Mouse (Mus musculus): ENCODE data around the gene Olfr985. TPM values are rescaled to one million over a fixed set of nuclear protein-coding genes. Genes with fewer than 3 reads are reported as not detected.

The Olfr985 gene
- polyA plus RNA-seq (2016; fragmentation: Nextera tagmentation; extraction: Ambion mirVana), result not detected in 2 replicates

DNA sequence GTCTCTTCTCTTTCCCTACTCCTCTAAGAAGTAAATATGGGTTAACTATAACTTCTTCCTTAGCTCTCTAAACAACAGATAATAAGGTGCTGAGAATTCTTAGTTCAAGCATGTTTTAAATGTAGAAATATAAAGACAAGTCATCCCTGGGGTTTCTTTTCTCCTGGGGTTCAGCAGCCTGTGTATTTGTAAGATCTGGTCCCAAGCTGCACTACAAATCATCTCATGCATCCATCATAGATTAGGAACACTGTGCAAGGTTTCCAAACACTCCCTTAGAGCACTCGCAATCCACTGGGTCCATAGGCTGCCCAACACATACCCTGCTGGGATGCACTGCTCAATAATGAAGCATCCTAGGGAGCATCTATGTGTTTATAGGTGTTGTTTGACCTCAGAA lies at the start of gene Olfr985:
TSS of gene Olfr985 (minus strand) at position 101 of the 400 bp plus-strand sequence.
- Histone ChIP-seq H3K27ac (replicated peaks) (no peak within 1 kb of the TSS), H3K27me3 (replicated peaks; ENCODE audit: low read depth, poor library complexity, severe bottlenecking) (no peaks in the 10 kb centered on the region), H3K4me3 (no peak within 1 kb of the TSS), H3K9me3 (no peaks in the 10 kb centered on the region), H3K4me1 (no peaks in the 10 kb centered on the region), H3K36me3 (replicated peaks) (no peaks in the 10 kb centered on the region)
- WGBS, result 89% methylated on average over 1 of the region's 1 CpGs
- no peak for DNase-seq (ENCODE audit: low spot score)

DNA sequence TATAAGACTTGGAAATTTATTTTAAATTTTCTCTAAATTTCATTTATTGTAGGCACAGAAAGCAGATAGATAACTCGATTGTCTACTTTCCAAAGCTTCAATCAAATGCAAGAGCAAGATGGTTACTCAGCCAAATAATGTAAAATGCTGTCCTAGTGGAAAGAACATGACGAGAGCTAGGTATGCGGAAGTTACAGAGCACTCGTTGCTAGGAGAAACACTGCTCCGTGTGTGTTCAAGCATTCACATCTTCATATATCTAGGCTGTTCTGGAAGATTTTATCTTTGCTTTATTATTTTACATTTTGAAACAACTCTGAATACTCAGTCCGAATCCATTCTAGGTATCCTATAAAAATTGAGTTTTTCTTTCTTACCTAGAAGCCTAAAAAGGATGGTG lies 47.0 kb upstream of the Olfr985 start:
- WGBS, result 89% methylated on average over 6 of the region's 6 CpGs

DNA sequence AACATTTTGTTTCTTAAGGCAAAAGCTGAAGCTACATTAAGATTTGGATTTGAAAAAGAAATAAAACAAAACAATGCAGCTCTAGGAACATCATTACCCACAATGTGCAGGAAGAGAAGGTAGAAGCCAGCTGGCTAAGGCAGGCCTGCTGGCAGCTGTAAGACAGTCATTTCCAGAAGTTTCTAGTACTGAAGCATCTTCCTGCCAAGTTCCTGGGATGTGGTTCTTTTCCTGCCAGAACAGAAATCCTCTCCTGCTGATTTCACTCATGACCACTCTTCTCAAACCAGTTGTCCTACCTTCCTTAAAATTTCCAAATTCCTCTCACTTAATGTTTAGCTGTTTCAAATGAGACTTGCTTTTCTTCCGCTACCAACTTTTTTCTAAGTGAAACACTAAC lies 36.5 kb upstream of the Olfr985 start:
- DNase-seq (ENCODE audit: low spot score), result no peak
- H3K4me3 ChIP-seq, result no peak overlapping the region
- no peaks in the 10 kb centered on the region for H3K36me3 ChIP-seq (replicated peaks)
- 91% methylated on average over 1 of the region's 1 CpGs for WGBS
- H3K27ac ChIP-seq (replicated peaks), result no peak overlapping the region
- H3K4me1 ChIP-seq, result no peaks in the 10 kb centered on the region
- no peaks in the 10 kb centered on the region for H3K9me3 ChIP-seq
- no peaks in the 10 kb centered on the region for H3K27me3 ChIP-seq (replicated peaks; ENCODE audit: low read depth, poor library complexity, severe bottlenecking)

More for the DNA sequence above, 47.0 kb upstream of the Olfr985 start:
- Histone ChIP-seq H3K27me3 (replicated peaks; ENCODE audit: low read depth, poor library complexity, severe bottlenecking) (no peaks in the 10 kb centered on the region), H3K36me3 (replicated peaks) (no peaks in the 10 kb centered on the region), H3K27ac (replicated peaks) (no peak overlapping the region), H3K4me1 (no peaks in the 10 kb centered on the region), H3K9me3 (no peaks in the 10 kb centered on the region), H3K4me3 (no peak overlapping the region)
- no peak for DNase-seq (ENCODE audit: low spot score)

DNA sequence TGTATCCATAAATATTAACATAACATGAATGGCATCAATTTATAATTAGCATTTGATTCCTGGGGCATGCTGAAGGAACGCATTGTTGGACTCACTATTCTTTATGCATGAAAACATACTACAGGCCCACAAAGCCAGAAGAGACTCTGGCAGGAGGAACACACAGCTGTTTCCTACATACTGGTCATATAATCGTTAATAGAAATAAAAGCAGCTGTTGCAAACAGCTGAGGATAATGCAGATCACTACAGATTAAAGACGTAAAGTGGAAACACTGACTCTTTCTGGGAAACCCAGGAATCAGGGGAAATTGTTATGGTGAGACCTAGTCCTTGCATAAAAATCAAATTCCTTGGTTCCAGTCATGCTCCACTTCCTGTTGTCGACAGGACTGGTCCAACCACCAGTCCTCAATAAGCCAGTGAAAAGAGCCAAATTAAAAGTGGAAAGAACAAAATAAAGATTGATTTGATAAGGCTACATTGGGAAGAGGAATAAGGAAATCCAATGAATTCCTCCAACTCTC lies 25.2 kb upstream of the Olfr985 start:
- no peak for DNase-seq (ENCODE audit: low spot score)
- H3K9me3 ChIP-seq, result no peaks in the 10 kb centered on the region
- no peaks in the 10 kb centered on the region for H3K36me3 ChIP-seq (replicated peaks)
- WGBS, result 78% methylated on average over 4 of the region's 4 CpGs
- H3K4me3 ChIP-seq, result no peak overlapping the region
- H3K27me3 ChIP-seq (replicated peaks; ENCODE audit: low read depth, poor library complexity, severe bottlenecking), result no peaks in the 10 kb centered on the region
- no peaks in the 10 kb centered on the region for H3K4me1 ChIP-seq
- no peak overlapping the region for H3K27ac ChIP-seq (replicated peaks)

DNA sequence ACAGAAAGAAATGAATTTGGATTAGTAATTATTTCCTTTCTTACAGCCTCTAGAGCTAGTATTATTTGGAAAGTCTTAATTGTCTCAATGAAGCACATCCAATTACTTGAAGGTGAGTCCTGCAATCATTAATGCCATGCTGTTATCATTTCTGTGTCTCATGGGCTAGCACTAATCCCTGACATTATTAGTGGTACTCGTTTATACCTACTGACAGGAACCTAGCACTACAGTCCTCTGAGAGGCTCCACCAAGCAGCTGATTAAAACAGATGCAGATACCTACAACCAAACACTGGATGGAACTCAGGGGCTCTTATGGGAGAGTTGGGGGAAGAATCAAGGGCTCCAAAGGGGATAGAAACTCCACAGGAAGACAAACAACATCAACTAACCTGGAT lies 11.6 kb upstream of the Olfr985 start:
- 61% methylated on average over 1 of the region's 1 CpGs for WGBS
- H3K27me3 ChIP-seq (replicated peaks; ENCODE audit: low read depth, poor library complexity, severe bottlenecking), result no peaks in the 10 kb centered on the region
- no peaks in the 10 kb centered on the region for H3K36me3 ChIP-seq (replicated peaks)
- no peak for DNase-seq (ENCODE audit: low spot score)
- no peak overlapping the region for H3K4me3 ChIP-seq
- H3K27ac ChIP-seq (replicated peaks), result no peak overlapping the region
- no peaks in the 10 kb centered on the region for H3K4me1 ChIP-seq
- H3K9me3 ChIP-seq, result no peaks in the 10 kb centered on the region

DNA sequence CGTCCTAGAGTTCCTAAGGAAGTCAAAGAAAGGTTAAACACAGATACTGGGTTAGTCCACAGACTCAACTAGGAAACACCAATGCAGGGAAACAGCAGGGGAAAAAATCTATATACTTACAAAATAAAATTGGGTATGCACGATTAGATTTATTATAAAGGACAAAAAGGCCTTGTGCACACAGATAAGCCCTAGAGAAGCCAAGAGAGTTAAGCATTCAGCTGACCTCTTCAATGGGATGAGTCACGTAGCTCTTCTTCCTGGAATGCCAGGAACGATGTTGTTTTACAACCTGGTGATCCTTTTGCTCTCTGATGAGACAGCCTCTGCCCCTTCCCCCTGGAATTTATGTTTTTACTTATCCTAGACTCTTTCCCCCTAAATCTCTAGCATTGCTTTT lies 9.5 kb upstream of the Olfr985 start:
- 70% methylated on average over 4 of the region's 4 CpGs for WGBS

DNA sequence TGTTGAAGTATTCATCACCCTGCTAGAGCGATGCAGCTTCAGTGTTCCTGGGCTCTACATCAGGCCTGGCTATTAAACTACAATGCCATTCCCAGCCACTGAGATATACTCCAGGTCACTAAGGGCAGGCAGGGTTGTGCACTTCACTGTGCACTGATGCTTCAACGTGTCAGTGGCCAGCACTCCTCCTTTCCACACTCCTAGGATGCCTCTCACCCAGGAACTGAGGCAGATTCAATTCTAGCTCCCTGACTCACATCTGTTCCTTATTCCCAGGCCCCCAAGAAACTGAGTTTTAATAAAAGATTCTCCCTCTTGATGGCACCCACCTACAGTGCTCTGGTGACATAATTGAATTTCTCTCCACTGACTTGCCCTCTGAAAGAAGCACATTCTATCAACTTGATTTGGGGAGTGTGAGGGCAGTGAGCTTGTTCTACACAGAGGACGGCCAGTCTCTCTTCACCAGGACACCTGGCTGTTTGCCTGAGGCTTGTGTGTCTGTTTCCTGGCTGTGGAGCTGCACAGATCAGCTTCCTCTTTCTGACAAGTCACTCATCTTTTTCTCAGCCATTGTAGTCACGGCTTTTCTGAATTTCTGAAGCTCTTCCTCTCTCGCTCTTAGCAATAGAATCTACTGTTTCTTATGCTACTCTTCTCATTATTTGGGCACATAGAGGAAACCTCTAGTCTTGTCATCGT lies 7.2 kb upstream of the Olfr985 start:
- Histone ChIP-seq H3K9me3 (no peaks in the 10 kb centered on the region), H3K36me3 (replicated peaks) (no peaks in the 10 kb centered on the region), H3K27ac (replicated peaks) (no peak overlapping the region), H3K27me3 (replicated peaks; ENCODE audit: low read depth, poor library complexity, severe bottlenecking) (no peaks in the 10 kb centered on the region), H3K4me3 (no peak overlapping the region), H3K4me1 (no peaks in the 10 kb centered on the region)
- 84% methylated on average over 6 of the region's 6 CpGs for WGBS
- no peak for DNase-seq (ENCODE audit: low spot score)

More for the DNA sequence above, 9.5 kb upstream of the Olfr985 start:
- H3K36me3 ChIP-seq (replicated peaks), result no peaks in the 10 kb centered on the region
- H3K4me3 ChIP-seq, result no peak overlapping the region
- no peak overlapping the region for H3K27ac ChIP-seq (replicated peaks)
- no peaks in the 10 kb centered on the region for H3K4me1 ChIP-seq
- H3K9me3 ChIP-seq, result no peaks in the 10 kb centered on the region
- no peak for DNase-seq (ENCODE audit: low spot score)
- no peaks in the 10 kb centered on the region for H3K27me3 ChIP-seq (replicated peaks; ENCODE audit: low read depth, poor library complexity, severe bottlenecking)

DNA sequence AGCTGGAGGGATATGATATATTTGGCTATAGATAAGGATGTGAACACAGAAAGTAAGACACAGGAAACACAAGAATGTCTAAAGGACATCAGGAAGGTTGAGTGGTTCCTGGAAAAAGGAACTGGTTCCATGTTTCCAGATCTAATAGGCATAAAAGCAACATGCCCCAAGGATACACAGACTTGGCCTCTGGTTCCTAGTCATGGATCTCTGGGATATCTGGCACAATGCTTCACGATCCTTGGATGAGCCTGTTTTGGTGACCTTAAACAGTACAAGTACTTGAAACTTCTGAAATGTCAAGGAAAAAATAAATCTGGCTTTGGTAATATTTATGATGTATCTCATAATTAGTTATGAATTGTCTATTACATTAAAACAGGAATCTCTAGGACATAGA lies 572 bp upstream of the Olfr985 start:
- H3K27me3 ChIP-seq (replicated peaks; ENCODE audit: low read depth, poor library complexity, severe bottlenecking), result no peaks in the 10 kb centered on the region
- WGBS, result 94% methylated on average over 1 of the region's 1 CpGs

DNA sequence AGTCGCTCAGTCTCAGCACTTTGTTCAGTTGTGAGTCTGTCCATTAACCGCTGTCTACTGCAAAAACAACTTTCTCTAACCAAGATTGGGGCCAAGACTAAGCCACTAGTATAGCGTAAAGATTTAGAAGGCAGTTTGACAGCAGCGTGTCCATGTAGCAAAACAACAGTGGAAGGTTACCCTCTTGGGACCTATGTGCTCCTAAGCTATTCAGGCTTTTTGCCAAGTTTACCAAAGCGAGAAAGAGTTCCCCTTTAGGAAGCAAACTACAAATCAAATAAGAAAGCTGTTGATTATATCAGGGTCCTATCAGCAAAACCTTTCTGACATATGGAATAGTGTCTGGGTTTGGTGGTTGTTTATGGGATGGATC lies 12.7 kb downstream of the Olfr985 start:
- Histone ChIP-seq H3K4me1 (peaks cover 3% of the 10 kb centered on the region; the same call in 1 of the 2 replicates), H3K9me3 (no peaks in the 10 kb centered on the region), H3K36me3 (replicated peaks) (no peaks in the 10 kb centered on the region), H3K27me3 (replicated peaks; ENCODE audit: low read depth, poor library complexity, severe bottlenecking) (no peaks in the 10 kb centered on the region), H3K4me3 (no peak overlapping the region), H3K27ac (replicated peaks) (no peak overlapping the region)
- 87% methylated on average over 5 of the region's 5 CpGs for WGBS
- no peak for DNase-seq (ENCODE audit: low spot score)

More for the DNA sequence above, 572 bp upstream of the Olfr985 start:
- H3K4me3 ChIP-seq, result no peak overlapping the region
- no peaks in the 10 kb centered on the region for H3K36me3 ChIP-seq (replicated peaks)
- no peaks in the 10 kb centered on the region for H3K4me1 ChIP-seq
- H3K9me3 ChIP-seq, result no peaks in the 10 kb centered on the region
- H3K27ac ChIP-seq (replicated peaks), result no peak overlapping the region
- no peak for DNase-seq (ENCODE audit: low spot score)

DNA sequence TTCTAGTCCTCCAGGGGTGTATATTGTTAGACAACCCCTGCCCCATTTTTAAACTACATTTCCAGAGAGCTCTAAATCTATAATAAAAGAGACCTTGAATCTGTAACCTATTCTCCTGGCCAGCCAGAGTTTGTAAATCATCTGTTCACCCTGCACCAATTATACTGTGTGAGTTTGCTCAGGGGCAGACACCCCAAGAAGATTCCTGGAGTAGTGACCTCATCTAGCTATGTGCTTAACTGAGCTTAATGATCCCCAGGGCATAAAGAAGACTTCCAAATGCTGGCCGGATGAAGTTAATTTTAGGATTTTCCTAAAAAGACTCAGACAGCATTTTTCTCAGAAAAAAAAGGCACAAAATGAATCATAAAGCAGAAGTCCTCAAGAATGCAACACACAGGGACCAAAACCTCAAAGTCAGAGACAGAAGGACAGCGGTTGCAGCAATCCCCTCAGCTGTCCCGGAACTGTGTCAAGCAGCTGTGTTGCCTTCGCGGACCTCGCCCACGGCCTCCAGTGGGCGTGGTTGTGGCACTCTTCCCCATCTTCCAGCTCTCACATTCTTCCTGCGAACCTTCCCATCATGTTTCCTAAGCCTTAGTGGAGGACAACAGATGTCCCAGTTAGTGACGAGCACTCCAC lies 13.2 kb downstream of the Olfr985 start:
- Histone ChIP-seq H3K9me3 (no peaks in the 10 kb centered on the region), H3K4me1 (peaks cover 3% of the 10 kb centered on the region; the same call in 1 of the 2 replicates), H3K27me3 (replicated peaks; ENCODE audit: low read depth, poor library complexity, severe bottlenecking) (no peaks in the 10 kb centered on the region), H3K27ac (replicated peaks) (no peak overlapping the region), H3K36me3 (replicated peaks) (no peaks in the 10 kb centered on the region), H3K4me3 (no peak overlapping the region)
- WGBS, result 63% methylated on average over 10 of the region's 10 CpGs
- no peak for DNase-seq (ENCODE audit: low spot score)

DNA sequence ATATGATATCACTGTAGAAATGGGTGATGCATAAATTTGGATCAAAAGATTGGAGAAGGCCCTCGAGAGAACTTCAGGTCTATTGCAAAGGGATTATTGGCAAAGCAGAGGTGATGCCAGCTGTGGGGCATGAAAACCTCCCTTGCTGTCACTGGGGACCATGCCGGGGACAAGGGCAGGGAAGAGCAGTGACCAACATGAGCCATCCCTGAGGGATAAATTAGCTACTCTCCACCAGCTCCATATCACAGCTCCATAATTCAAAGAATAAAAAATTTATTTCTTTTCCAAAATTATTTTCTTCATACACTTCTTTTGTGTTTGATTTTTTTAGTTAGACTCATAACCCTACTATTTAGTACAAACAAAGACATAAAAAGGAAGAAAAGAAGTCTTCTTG lies 15.9 kb downstream of the Olfr985 start, which contains the start of gene Olfr984:
TSS of gene Olfr984 (minus strand) at position 101 of the 400 bp plus-strand sequence.
- peaks cover 3% of the 10 kb centered on the region; the same call in 1 of the 2 replicates for H3K4me1 ChIP-seq
- H3K9me3 ChIP-seq, result no peaks in the 10 kb centered on the region
- H3K27ac ChIP-seq (replicated peaks), result no peak within 1 kb of the TSS
- H3K4me3 ChIP-seq, result no peak within 1 kb of the TSS
- no peaks in the 10 kb centered on the region for H3K36me3 ChIP-seq (replicated peaks)
- H3K27me3 ChIP-seq (replicated peaks; ENCODE audit: low read depth, poor library complexity, severe bottlenecking), result no peaks in the 10 kb centered on the region
- no peak for DNase-seq (ENCODE audit: low spot score)
- 83% methylated on average over 2 of the region's 2 CpGs for WGBS

DNA sequence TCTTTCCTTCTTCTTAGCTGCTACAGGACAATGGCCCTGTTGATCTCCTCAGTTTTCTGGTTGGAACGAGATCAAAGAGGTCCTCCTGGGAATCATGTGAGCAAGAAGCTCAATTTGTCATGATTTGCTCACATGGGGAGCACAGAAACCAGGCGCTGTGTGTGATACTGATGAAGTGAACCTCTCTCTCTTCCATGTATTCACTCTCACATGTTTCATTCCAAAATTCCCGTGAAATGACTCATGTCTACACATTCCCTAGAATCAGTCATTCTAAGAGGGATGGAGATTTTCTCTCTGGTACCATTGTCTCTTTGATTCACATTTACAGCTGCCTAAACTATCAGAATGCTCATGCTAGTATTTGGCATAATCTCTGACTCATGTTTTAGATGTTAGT lies 35.2 kb downstream of the Olfr985 start:
- H3K36me3 ChIP-seq (replicated peaks), result no peaks in the 10 kb centered on the region
- WGBS, result 52% methylated on average over 3 of the region's 3 CpGs
- no peak for DNase-seq (ENCODE audit: low spot score)
- no peak overlapping the region for H3K4me3 ChIP-seq
- no peak overlapping the region for H3K27ac ChIP-seq (replicated peaks)
- H3K27me3 ChIP-seq (replicated peaks; ENCODE audit: low read depth, poor library complexity, severe bottlenecking), result no peaks in the 10 kb centered on the region
- no peaks in the 10 kb centered on the region for H3K4me1 ChIP-seq
- no peaks in the 10 kb centered on the region for H3K9me3 ChIP-seq

DNA sequence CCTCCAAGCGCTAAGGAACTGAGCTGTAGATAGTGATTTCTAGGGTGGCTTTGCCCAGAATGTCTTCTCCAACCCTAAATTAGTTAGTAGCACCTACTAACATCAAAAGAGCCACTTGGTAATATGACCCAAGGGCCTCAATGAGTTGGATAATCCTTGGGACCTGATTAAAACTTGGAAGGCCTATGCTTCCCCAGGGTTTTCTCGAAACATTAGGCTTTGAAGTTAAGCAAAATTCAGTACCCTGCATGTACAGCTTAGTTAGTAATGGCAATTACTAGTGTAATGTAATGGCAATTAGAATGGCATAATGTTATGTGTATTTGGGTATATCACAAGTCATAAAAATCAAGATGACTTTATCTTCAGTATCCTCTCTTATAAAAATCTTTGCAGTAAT lies 36.5 kb downstream of the Olfr985 start, which contains the start of gene Olfr983:
TSS of gene Olfr983 (minus strand) at position 101 of the 400 bp plus-strand sequence.
- no peak within 1 kb of the TSS for H3K4me3 ChIP-seq
- no peak within 1 kb of the TSS for H3K27ac ChIP-seq (replicated peaks)
- no peak for DNase-seq (ENCODE audit: low spot score)
- 83% methylated on average over 2 of the region's 2 CpGs for WGBS
- no peaks in the 10 kb centered on the region for H3K9me3 ChIP-seq
- H3K4me1 ChIP-seq, result no peaks in the 10 kb centered on the region
- H3K36me3 ChIP-seq (replicated peaks), result no peaks in the 10 kb centered on the region
- H3K27me3 ChIP-seq (replicated peaks; ENCODE audit: low read depth, poor library complexity, severe bottlenecking), result no peaks in the 10 kb centered on the region
